Mouse (Mus musculus) ES-Bruce4 (cell line): ENCODE results near the gene Ocm.

Source experiments
- CTCF ChIP-seq: IDR thresholded peaks from one replicate; pipeline ENCODE4 v1.8.1; 2011; ENCODE audit warnings: low read depth, low read length
- POLR2A ChIP-seq: IDR thresholded peaks from one replicate; pipeline ENCODE4 v1.8.1; 2011; ENCODE audit warnings: low read length; ENCODE audit not compliant: insufficient read depth

- TF ChIP-seq POLR2A, result no peak
- TF ChIP-seq CTCF, result no peak
These were observed 33.8 kb downstream of the Ocm start for GRCm38 (mm10) chr5:143992661-143993060.
